Mouse (Mus musculus) myocyte (in vitro differentiated cells): ENCODE measurements around the gene Selenop. TPM values are rescaled to one million over a fixed set of nuclear protein-coding genes. Genes with fewer than 3 reads are reported as not detected.
A peak's percentile ranks its signal among the peaks of the same experiment; 100 is the strongest.

Experiments used
- H3K27me3 ChIP-seq: one replicate; pipeline ENCODE4 v1.6.1; 2011; ENCODE audit not compliant: control insufficient read depth, insufficient read depth, insufficient read length
- H3K36me3 ChIP-seq: one replicate; pipeline ENCODE4 v1.6.1; 2011; ENCODE audit not compliant: control insufficient read depth, insufficient read depth
- H3K4me2 ChIP-seq: one replicate; pipeline ENCODE4 v1.6.1; 2011; ENCODE audit warnings: low read depth, control low read depth
- H3K4me3 ChIP-seq: one replicate; pipeline ENCODE4 v1.5.1; 2011; ENCODE audit warnings: mild to moderate bottlenecking, control low read depth, moderate library complexity
- H3K79me2 ChIP-seq: one replicate; pipeline ENCODE4 v1.6.1; 2011; ENCODE audit not compliant: control insufficient read depth, insufficient read depth
- H3ac ChIP-seq: one replicate; pipeline ENCODE4 v1.6.1; 2011; ENCODE audit not compliant: control insufficient read depth, insufficient read length
- CEBPB ChIP-seq: IDR thresholded peaks from 2 replicates; pipeline ENCODE4 v1.6.1; 2011; ENCODE audit warnings: mild to moderate bottlenecking, moderate library complexity; ENCODE audit not compliant: poor library complexity, insufficient read depth, severe bottlenecking
- E2F4 ChIP-seq: IDR thresholded peaks from one replicate; pipeline ENCODE4 v1.6.1; 2011; ENCODE audit warnings: mild to moderate bottlenecking, control low read depth, moderate library complexity; ENCODE audit not compliant: insufficient read depth
- MAX ChIP-seq: IDR thresholded peaks from one replicate; pipeline ENCODE4 v1.6.1; 2011; ENCODE audit warnings: low read depth, mild to moderate bottlenecking, control low read depth
- MYOD1 ChIP-seq, 3 experiments: IDR thresholded peaks; one replicate each; pipeline ENCODE4 v1.6.1; 2011; ENCODE audit warnings: control low read depth in 2 of 3, low read depth in 2 of 3, mild to moderate bottlenecking in 2 of 3, moderate library complexity in 1 of 3; ENCODE audit not compliant: insufficient read length in 2 of 3, control insufficient read depth in 1 of 3
- MYOG ChIP-seq, 3 experiments: IDR thresholded peaks; one replicate each; pipeline ENCODE4 v1.6.1; 2011; ENCODE audit warnings: control low read depth in 2 of 3, low read depth in 2 of 3, mild to moderate bottlenecking in 2 of 3; ENCODE audit not compliant: insufficient read length in 2 of 3, control insufficient read depth in 1 of 3, insufficient read depth in 1 of 3
- POLR2A ChIP-seq: IDR thresholded peaks from one replicate; pipeline ENCODE4 v1.6.1; 2011; ENCODE audit warnings: low read depth, mild to moderate bottlenecking, control low read depth, moderate library complexity; ENCODE audit not compliant: insufficient read length
- POLR2AphosphoS2 ChIP-seq: IDR thresholded peaks from one replicate; pipeline ENCODE4 v1.6.1; 2011; ENCODE audit warnings: low read depth, control low read depth; ENCODE audit not compliant: insufficient read length
- REST ChIP-seq: IDR thresholded peaks from one replicate; pipeline ENCODE4 v1.6.1; 2011; ENCODE audit warnings: mild to moderate bottlenecking, control low read depth, moderate library complexity; ENCODE audit not compliant: insufficient read depth, insufficient read length
- SRF ChIP-seq: IDR thresholded peaks from one replicate; pipeline ENCODE4 v1.6.1; 2011; ENCODE audit warnings: low read depth; ENCODE audit not compliant: control insufficient read depth, insufficient read length
- TCF12 ChIP-seq: IDR thresholded peaks from one replicate; pipeline ENCODE4 v1.6.1; 2011; ENCODE audit warnings: mild to moderate bottlenecking, control low read depth; ENCODE audit not compliant: poor library complexity, insufficient read depth, severe bottlenecking
- TCF3 ChIP-seq: IDR thresholded peaks from one replicate; pipeline ENCODE4 v1.6.1; 2011; ENCODE audit warnings: low read depth, control low read depth; ENCODE audit not compliant: insufficient read length
- USF1 ChIP-seq: IDR thresholded peaks from one replicate; pipeline ENCODE4 v1.6.1; 2011; ENCODE audit warnings: low read depth, mild to moderate bottlenecking, control low read depth, moderate library complexity
- polyA plus RNA-seq: library from polyadenylated mRNA; unstranded; fragments of >200 nt; fragmentation: generic; extraction: Trizol; gene quantifications from one replicate; pipeline ENCODE4 v1.2.1, GENCODE M21; 2012; ENCODE audit warnings: missing spikeins

The Selenop gene
- polyA plus RNA-seq, 1 experiment, result 5.1 TPM

GRCm38 (mm10) chr15:3281216-3281615, 12.9 kb downstream of the Selenop start:
- H3K36me3 ChIP-seq, result no peaks in the 10 kb centered on the region
- H3ac ChIP-seq, result no peak overlapping the region
- no peaks in the 10 kb centered on the region for H3K27me3 ChIP-seq
- H3K4me2 ChIP-seq, result no peak overlapping the region
- TF ChIP-seq CEBPB (no peak), E2F4 (no peak), POLR2AphosphoS2 (no peak), MYOG (IDR thresholded peaks at IDR 0.05; ENCODE audit: control insufficient read depth in 1 of 3, insufficient read depth in 1 of 3, insufficient read length in 2 of 3, low read depth in 2 of 3) (no peak), USF1 (no peak), MYOD1 (IDR thresholded peaks at IDR 0.05; ENCODE audit: control insufficient read depth in 1 of 3, insufficient read length in 2 of 3, low read depth in 2 of 3) (no peak)
- H3K4me3 ChIP-seq, result no peak overlapping the region
- no peaks in the 10 kb centered on the region for H3K79me2 ChIP-seq

GRCm38 (mm10) chr15:3281737-3282136, 13.4 kb downstream of the Selenop start:
- H3ac ChIP-seq, result no peak overlapping the region
- no peak overlapping the region for H3K4me2 ChIP-seq
- no peak overlapping the region for H3K4me3 ChIP-seq
- H3K79me2 ChIP-seq, result no peaks in the 10 kb centered on the region
- TF ChIP-seq CEBPB (no peak), TCF12 (no peak), REST (no peak), TCF3 (no peak), MAX (no peak), MYOD1 (IDR thresholded peaks at IDR 0.05; ENCODE audit: control insufficient read depth in 1 of 3, insufficient read length in 2 of 3, low read depth in 2 of 3) (no peak), SRF (no peak), POLR2A (no peak), MYOG (IDR thresholded peaks at IDR 0.05; ENCODE audit: control insufficient read depth in 1 of 3, insufficient read depth in 1 of 3, insufficient read length in 2 of 3, low read depth in 2 of 3) (no peak)
- no peaks in the 10 kb centered on the region for H3K36me3 ChIP-seq
- no peaks in the 10 kb centered on the region for H3K27me3 ChIP-seq

- Histone ChIP-seq H3K4me2 (no peak overlapping the region), H3K36me3 (no peaks in the 10 kb centered on the region), H3K4me3 (no peak overlapping the region), H3K27me3 (no peaks in the 10 kb centered on the region), H3ac (no peak overlapping the region), H3K79me2 (no peaks in the 10 kb centered on the region)
- TF ChIP-seq POLR2A (no peak), TCF12 (no peak), E2F4 (no peak), USF1 (no peak), POLR2AphosphoS2 (no peak), CEBPB (no peak), MAX (no peak), MYOD1 (IDR thresholded peaks at IDR 0.05; ENCODE audit: control insufficient read depth in 1 of 3, insufficient read length in 2 of 3, low read depth in 2 of 3) (no peak)
Observed at GRCm38 (mm10) chr15:3286032-3286431, 17.7 kb downstream of the Selenop start.

GRCm38 (mm10) chr15:3290435-3290834, 22.1 kb downstream of the Selenop start:
- Histone ChIP-seq H3K4me3 (no peak overlapping the region), H3K27me3 (no peaks in the 10 kb centered on the region), H3K4me2 (no peak overlapping the region), H3K36me3 (no peaks in the 10 kb centered on the region), H3ac (no peak overlapping the region), H3K79me2 (no peaks in the 10 kb centered on the region)
- no peak for TF ChIP-seq POLR2AphosphoS2
- no peak for TF ChIP-seq CEBPB
- TF ChIP-seq POLR2A, result no peak
- no peak for TF ChIP-seq MAX
- TF ChIP-seq TCF3, result no peak
- TF ChIP-seq USF1, result no peak
- no peak for TF ChIP-seq TCF12

- no peak overlapping the region for H3K4me3 ChIP-seq
- H3K36me3 ChIP-seq, result no peaks in the 10 kb centered on the region
- no peaks in the 10 kb centered on the region for H3K79me2 ChIP-seq
- no peak overlapping the region for H3K4me2 ChIP-seq
- no peaks in the 10 kb centered on the region for H3K27me3 ChIP-seq
- TF ChIP-seq POLR2A, result no peak
- TF ChIP-seq MYOD1 (IDR thresholded peaks at IDR 0.05; ENCODE audit: control insufficient read depth in 1 of 3, insufficient read length in 2 of 3, low read depth in 2 of 3), result peak in 1 of 3 experiments; percentile 37
- TF ChIP-seq USF1, result no peak
- no peak overlapping the region for H3ac ChIP-seq
Observed at GRCm38 (mm10) chr15:3293477-3293876, 25.1 kb downstream of the Selenop start.
